Mouse (Mus musculus) lung, postnatal 0 days (tissue): ENCODE measurements at regions not wholly inside any gene's neighbourhood (a gene's known extent, or its start where the extent isn't known, plus 50 kb on each side); places are given as distances from the start of the nearest gene placed in this dataset.

Experiments
- CTCF ChIP-seq: IDR thresholded peaks from 2 replicates; pipeline ENCODE4 v1.5.1; 2016; ENCODE audit warnings: antibody characterized with exemption, mild to moderate bottlenecking
- EP300 ChIP-seq: IDR thresholded peaks from 2 replicates; pipeline ENCODE4 v1.6.1; 2016; ENCODE audit warnings: antibody characterized with exemption, mild to moderate bottlenecking, control low read depth

DNA sequence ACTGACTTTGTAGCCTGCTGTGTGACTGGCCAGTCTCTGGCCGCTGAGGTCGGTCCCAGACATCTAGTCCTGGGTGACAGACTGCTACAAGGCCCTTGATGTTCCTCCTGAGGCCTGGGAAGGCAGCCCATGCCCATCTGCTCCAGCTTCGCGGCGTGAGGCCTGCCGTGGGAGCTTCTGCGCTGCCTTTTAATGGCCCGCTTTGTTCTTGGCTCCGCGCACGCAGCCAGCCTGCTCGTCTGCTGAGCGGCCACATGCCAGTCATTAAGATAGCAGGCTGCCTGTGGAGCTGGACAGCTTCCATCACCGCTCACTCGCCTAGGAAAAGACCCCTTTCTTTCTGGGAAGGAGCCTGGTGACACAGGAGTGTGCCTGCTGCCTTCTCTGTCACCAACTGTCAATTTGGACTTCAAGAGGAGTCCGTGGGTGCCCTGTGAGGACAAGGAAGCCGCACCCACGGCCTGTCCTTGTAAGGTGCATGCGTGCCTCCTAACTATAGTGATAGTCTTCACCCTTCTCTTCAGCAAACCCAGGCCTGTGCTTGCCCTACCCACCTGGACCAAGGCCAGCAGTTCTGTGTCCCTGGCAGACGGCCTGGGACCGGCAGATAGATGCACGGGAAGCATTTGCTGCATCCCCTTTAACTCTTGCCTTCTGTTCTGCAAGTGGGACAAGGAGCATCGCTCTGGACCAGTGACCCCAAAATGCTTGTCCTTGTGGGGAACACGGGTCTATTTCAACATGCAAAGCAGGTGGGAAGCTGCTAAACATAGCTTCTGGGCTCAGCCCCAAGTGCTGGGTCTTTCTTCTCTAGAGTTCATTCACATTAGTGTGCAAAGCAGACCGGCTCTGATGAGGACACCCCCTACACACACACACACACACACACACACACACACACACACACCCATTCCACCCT lies 88.6 kb downstream of the Sik1 start:
- TF ChIP-seq EP300 = no peak
- no peak for TF ChIP-seq CTCF
